Comparison of ENCODE assay signal across 12 mouse cellular contexts in the genomic region with DNA sequence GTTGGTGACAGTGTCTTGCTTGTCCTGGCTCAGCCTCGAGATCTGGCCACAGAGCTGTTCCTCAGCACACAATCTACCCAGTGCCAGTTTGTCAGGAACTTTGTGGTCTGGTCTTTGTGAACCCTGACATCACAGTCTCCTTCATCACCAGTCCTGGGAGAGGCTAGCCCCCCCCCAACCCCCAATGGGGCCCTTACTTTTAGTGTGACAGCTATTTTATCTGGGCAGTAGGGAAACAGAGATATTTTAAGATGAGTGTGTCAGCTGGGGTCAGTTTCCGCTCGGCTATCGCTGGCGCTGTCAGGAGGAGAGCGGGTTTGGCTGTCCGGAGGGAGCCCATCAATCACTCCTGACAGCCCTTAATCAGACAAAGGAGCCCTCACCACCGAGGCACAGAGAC. TPM values are rescaled to one million over a fixed set of nuclear protein-coding genes. Genes with fewer than 3 reads are reported as not detected.
DNase-seq lines count a peak whose midpoint lies in the region; ATAC-seq and TF ChIP-seq lines count a peak whose summit lies in the region.
"Had no signal": no experiment of that assay in that cellular context is flagged by ENCODE, and none has a peak within 500 bp of the region (broad histone marks: within the 10 kb centered on the region; RNA-seq: fewer than 3 reads in every experiment).

No protein-coding gene starts in this region.

- no peaks in the 10 kb centered on the region for H3K36me3 ChIP-seq in hindbrain, embryonic 11.5 days (ENCODE audit: control insufficient read depth, insufficient read depth, low read length)
- H3K36me3 ChIP-seq in hindbrain, postnatal 0 days (ENCODE audit: insufficient read depth, low read length): no peaks in the 10 kb centered on the region
- no peaks in the 10 kb centered on the region for H3K36me3 ChIP-seq in hindbrain, embryonic 15.5 days
- H3K36me3 ChIP-seq: G1E had no signal

- no peaks in the 10 kb centered on the region for H3K27me3 ChIP-seq in hindbrain, embryonic 11.5 days (ENCODE audit: control insufficient read depth, insufficient read depth, low read length)
- no peaks in the 10 kb centered on the region for H3K27me3 ChIP-seq in hindbrain, postnatal 0 days (ENCODE audit: insufficient read depth, low read length)
- H3K27me3 ChIP-seq in hindbrain, embryonic 15.5 days: no peaks in the 10 kb centered on the region

- H3K4me1 ChIP-seq in hindbrain, embryonic 11.5 days (replicated peaks; ENCODE audit: control insufficient read depth, insufficient read depth, low read length): peaks cover 35% of the 10 kb centered on the region
- peaks cover 16% of the 10 kb centered on the region; the same call in 1 of the 2 replicates for H3K4me1 ChIP-seq in hindbrain, postnatal 0 days (ENCODE audit: insufficient read depth, low read length)
- peaks cover 54% of the 10 kb centered on the region for H3K4me1 ChIP-seq in hindbrain, embryonic 15.5 days (replicated peaks)

- H3K4me2 ChIP-seq in hindbrain, embryonic 11.5 days (replicated peaks; ENCODE audit: low read depth, low read length): no peak overlapping the region
- no peak overlapping the region for H3K4me2 ChIP-seq in hindbrain, postnatal 0 days (ENCODE audit: low read depth, low read length)
- H3K4me2 ChIP-seq in hindbrain, embryonic 15.5 days: no peak overlapping the region

- no peak for TF ChIP-seq CTCF in hindbrain, postnatal 0 days (IDR thresholded peaks at IDR 0.05; ENCODE audit: low read depth)

- no peak overlapping the region for H3K4me3 ChIP-seq in hindbrain, embryonic 11.5 days (ENCODE audit: low read depth, low read length)
- H3K4me3 ChIP-seq in hindbrain, postnatal 0 days (ENCODE audit: low read length): no peak overlapping the region
- no peak overlapping the region for H3K4me3 ChIP-seq in hindbrain, embryonic 15.5 days

- DNase-seq in hindbrain, embryonic 11.5 days (ENCODE audit: low spot score): peak; percentile 69
- no peak for DNase-seq in hindbrain, postnatal 0 days (ENCODE audit: low spot score)
- peak; percentile 78 for DNase-seq in embryo, embryonic 10 days (ENCODE audit: low spot score)
- DNase-seq in lung, postnatal 14 days: peak; percentile 34
- DNase-seq in c-Kit-positive CD71-positive TER-119-positive erythroid progenitor cells, embryonic 14.5 days (ENCODE audit: low spot score): no peak
- DNase-seq in right cerebral cortex, postnatal 14 days: no peak
- no peak for DNase-seq in frontal cortex, postnatal 36 days (ENCODE audit: low spot score in 2 of 2)

- no peaks in the 10 kb centered on the region for H3K9me3 ChIP-seq in hindbrain, embryonic 11.5 days (ENCODE audit: control insufficient read depth, low read length)
- no peaks in the 10 kb centered on the region for H3K9me3 ChIP-seq in hindbrain, postnatal 0 days (ENCODE audit: low read length)
- no peaks in the 10 kb centered on the region for H3K9me3 ChIP-seq in hindbrain, embryonic 15.5 days
- H3K9me3 ChIP-seq: G1E had no signal

- 0 out of 2 replicates have a peak, but pooled peaks have one; percentile 53 for ATAC-seq in hindbrain, embryonic 11.5 days (ENCODE audit: low FRiP score)
- no peak for ATAC-seq in hindbrain, postnatal 0 days
- ATAC-seq in hindbrain, embryonic 15.5 days (ENCODE audit: low FRiP score, low read depth): no peak

- peak overlapping the region; percentile 87 for H3K27ac ChIP-seq in hindbrain, embryonic 11.5 days (ENCODE audit: low read depth, low read length)
- H3K27ac ChIP-seq in hindbrain, postnatal 0 days: no peak overlapping the region
- H3K27ac ChIP-seq in hindbrain, embryonic 15.5 days (replicated peaks): peak overlapping the region; percentile 26; the same call in 1 of the 2 replicates

- peak overlapping the region; percentile 43 for H3K9ac ChIP-seq in hindbrain, embryonic 11.5 days (ENCODE audit: low read depth, low read length)
- no peak overlapping the region for H3K9ac ChIP-seq in hindbrain, postnatal 0 days (replicated peaks; ENCODE audit: low read length)
- no peak overlapping the region for H3K9ac ChIP-seq in hindbrain, embryonic 15.5 days

- WGBS in hindbrain, embryonic 11.5 days: 10% methylated on average over 8 of the region's 8 CpGs
- WGBS in hindbrain, postnatal 0 days: 24% methylated on average over 8 of the region's 8 CpGs
- WGBS in hindbrain, embryonic 15.5 days: 11% methylated on average over 8 of the region's 8 CpGs

RNA-seq across cellular contexts. Expression of a gene that starts 19.7 kb away (rescaled TPM):
- polyA plus RNA-seq in hindbrain, embryonic 11.5 days (2014; fragmentation: Nextera tagmentation; extraction: Ambion mirVana): 9.8 and 10.0 TPM in 2 replicates
- not detected in 2 replicates for total RNA-seq in hindbrain, postnatal 0 days (2014; rRNA removed)
- 0.15 TPM in 1 of 2 replicates, not detected in the other for polyA plus RNA-seq in hindbrain, postnatal 0 days (2015; fragmentation: Nextera tagmentation; extraction: Ambion mirVana)
- polyA plus RNA-seq in hindbrain, embryonic 15.5 days (2015; fragmentation: Nextera tagmentation; extraction: Ambion mirVana): 0.17 and 0.29 TPM in 2 replicates
- total RNA-seq: G1E; layer of hippocampus, adult 8-10 months had no signal
- polyA plus RNA-seq: G1E; gonadal fat pad, adult 2 months; stomach, embryonic 14.5 days had no signal

Comparison
In these comparisons a context has a peak if more than half of its experiments do, and no peak if none do; other contexts are left out.
1. DNase-seq: peak in hindbrain, embryonic 11.5 days (single experiment), embryo, embryonic 10 days (single experiment) and lung, postnatal 14 days (single experiment); none in hindbrain, postnatal 0 days (single experiment), c-Kit-positive CD71-positive TER-119-positive erythroid progenitor cells, embryonic 14.5 days (single experiment), right cerebral cortex, postnatal 14 days (single experiment) and frontal cortex, postnatal 36 days (0 of 2).